Mouse (Mus musculus) lung, postnatal 0 days (tissue): ENCODE measurements around the gene Cyth3.

Source experiments
- CTCF ChIP-seq: IDR thresholded peaks from 2 replicates; pipeline ENCODE4 v1.5.1; 2016; ENCODE audit warnings: antibody characterized with exemption, mild to moderate bottlenecking
- EP300 ChIP-seq: IDR thresholded peaks from 2 replicates; pipeline ENCODE4 v1.6.1; 2016; ENCODE audit warnings: antibody characterized with exemption, mild to moderate bottlenecking, control low read depth

GRCm38 (mm10) chr5:143579537-143580203, 42.6 kb upstream of the Cyth3 start:
- TF ChIP-seq CTCF (0 out of 2 replicates have a peak, but pooled peaks have one; percentile 12), EP300 (no peak)
